Mouse (Mus musculus) embryonic facial prominence, embryonic 12.5 days (tissue): ENCODE results near the gene Tph1. TPM values are rescaled to one million over a fixed set of nuclear protein-coding genes. Genes with fewer than 3 reads are reported as not detected.

Source experiments
- ATAC-seq: fragments of 200-750 bp; cut with Nextera tagmentation; 2 replicates; pipeline ENCODE4 v1.8.0; 2017; ENCODE audit not compliant: insufficient number of reproducible peaks, insufficient read depth, low FRiP score, low TSS enrichment
- H3K27ac ChIP-seq: fragments of 300-500 bp; sonication (generic); 2 replicates; pipeline ENCODE4 v1.5.1; 2016; ENCODE audit warnings: mild to moderate bottlenecking
- H3K27me3 ChIP-seq: fragments of 300-500 bp; sonication (generic); 2 replicates; pipeline ENCODE4 v1.6.1; 2016; ENCODE audit warnings: mild to moderate bottlenecking, moderate library complexity
- H3K36me3 ChIP-seq: fragments of 300-500 bp; sonication (generic); 2 replicates; pipeline ENCODE4 v1.6.1; 2016; ENCODE audit warnings: mild to moderate bottlenecking
- H3K4me1 ChIP-seq: fragments of 300-500 bp; sonication (generic); 2 replicates; pipeline ENCODE4 v1.6.1; 2016
- H3K4me2 ChIP-seq: fragments of 300-500 bp; sonication (generic); replicated peaks from 2 replicates; pipeline ENCODE4 v1.6.1; 2016; ENCODE audit warnings: mild to moderate bottlenecking, moderate library complexity
- H3K4me3 ChIP-seq: fragments of 300-500 bp; sonication (generic); 2 replicates; pipeline ENCODE4 v1.5.1; 2016; ENCODE audit warnings: mild to moderate bottlenecking
- H3K9ac ChIP-seq: fragments of 300-500 bp; sonication (generic); 2 replicates; pipeline ENCODE4 v1.6.1; 2016; ENCODE audit warnings: mild to moderate bottlenecking, moderate library complexity
- H3K9me3 ChIP-seq: fragments of 300-500 bp; sonication (generic); 2 replicates; pipeline ENCODE4 v1.6.1; 2016; ENCODE audit warnings: mild to moderate bottlenecking, moderate library complexity
- WGBS: fragments of 180-500 bp; shearing (Covaris S2); methylation state at CpG from one replicate; pipeline ENCODE4 v1.1.7; 2016; 5-methylcytosine and 5-hydroxymethylcytosine counted together
- polyA plus RNA-seq: library from polyadenylated mRNA; unstranded; fragments of >200 nt; fragmentation: Nextera tagmentation; extraction: Ambion mirVana; gene quantifications from 2 replicates; pipeline ENCODE4 v1.2.1, GENCODE M21; 2016

Gene Tph1
- polyA plus RNA-seq, 1 experiment from 2014 or later, result 0.26 TPM

DNA sequence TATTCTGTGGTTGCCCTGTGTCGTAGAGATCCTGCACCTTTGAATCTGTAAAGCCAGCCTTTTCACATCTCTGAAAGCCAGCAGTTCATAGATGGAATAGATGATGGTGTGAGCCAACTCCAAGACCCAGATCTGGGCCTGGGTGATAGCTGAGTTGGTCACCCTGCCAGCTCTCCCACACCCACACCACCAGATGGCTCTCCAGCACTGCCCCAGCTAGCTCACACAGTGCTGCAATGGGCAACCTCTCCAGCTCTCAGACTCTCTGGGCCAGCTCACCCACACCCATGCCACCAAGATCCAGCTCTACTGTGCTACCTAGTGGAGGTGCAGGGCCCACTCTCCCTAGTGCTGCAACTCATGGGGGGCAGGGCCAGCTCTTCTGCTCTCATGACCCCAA lies 29.2 kb downstream of the Tph1 start:
- Histone ChIP-seq H3K4me1 (peaks cover 10% of the 10 kb centered on the region; the same call in 1 of the 2 replicates), H3K4me2 (no peak overlapping the region), H3K27ac (no peak overlapping the region), H3K36me3 (no peaks in the 10 kb centered on the region), H3K27me3 (peaks cover 12% of the 10 kb centered on the region; the same call in 1 of the 2 replicates), H3K4me3 (no peak overlapping the region), H3K9ac (no peak overlapping the region), H3K9me3 (no peaks in the 10 kb centered on the region)
- ATAC-seq, result no peak
- WGBS, result 85% methylated on average over 1 of the region's 1 CpGs

DNA sequence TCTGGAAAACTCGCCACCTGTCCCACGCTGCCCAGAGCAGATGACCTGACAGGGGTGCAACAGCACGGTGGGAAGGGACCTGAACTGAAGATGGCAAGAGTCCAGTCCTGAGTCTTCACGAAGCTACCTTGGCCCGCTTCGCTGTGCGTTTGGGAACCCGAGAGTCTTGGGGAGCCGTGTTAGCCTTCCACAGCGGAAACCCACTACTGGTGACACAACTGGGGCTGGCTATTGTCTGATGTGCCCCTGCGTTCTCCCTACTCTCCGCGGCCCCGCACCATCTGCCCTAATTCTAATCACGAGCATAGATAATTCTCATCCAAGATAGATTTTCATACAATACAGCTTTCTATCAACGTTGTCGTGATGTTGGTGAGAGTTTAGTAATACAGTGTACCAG lies 32.3 kb downstream of the Tph1 start:
- peaks cover 11% of the 10 kb centered on the region; the same call in 1 of the 2 replicates for H3K4me1 ChIP-seq
- H3K4me2 ChIP-seq, result peak overlapping the region; percentile 86
- ATAC-seq, result peak; percentile 8; the same call in 1 of the 2 replicates
- peak overlapping the region; percentile 66 for H3K9ac ChIP-seq
- H3K27me3 ChIP-seq, result peaks cover 8% of the 10 kb centered on the region; the same call in 1 of the 2 replicates
- H3K27ac ChIP-seq, result no peak overlapping the region
- WGBS, result 16% methylated on average over 17 of the region's 17 CpGs
- peak overlapping the region; percentile 64 for H3K4me3 ChIP-seq
- H3K9me3 ChIP-seq, result no peaks in the 10 kb centered on the region
- H3K36me3 ChIP-seq, result no peaks in the 10 kb centered on the region

DNA sequence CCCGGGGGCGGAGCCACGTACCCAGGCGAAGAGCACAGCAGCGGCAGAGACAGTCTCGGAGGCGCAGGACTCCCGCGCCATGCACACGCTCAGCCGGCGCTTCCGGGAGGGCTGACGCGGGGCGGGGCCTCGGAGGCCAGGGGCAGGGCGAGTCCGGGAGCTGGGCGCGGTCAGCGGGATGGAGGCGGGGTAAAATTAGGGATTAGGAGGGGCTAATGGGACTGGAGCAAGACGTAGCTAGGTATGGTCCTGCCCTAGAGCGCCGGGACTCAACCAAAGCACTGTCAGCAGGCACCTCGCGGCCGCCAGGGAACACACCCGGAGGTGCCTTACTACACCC lies 32.7 kb downstream of the Tph1 start, which contains the start of gene Sergef:
Sergef (minus strand) TSS at position 116 of the 340 bp plus-strand sequence.
- under 1% methylated on average over 30 of the region's 30 CpGs for WGBS
- Histone ChIP-seq H3K27ac (peak within 1 kb of the TSS; percentile 14; the same call in 1 of the 2 replicates), H3K9me3 (no peaks in the 10 kb centered on the region)

GRCm38 (mm10) chr7:46638889-46639691 lies 33.2 kb downstream of the Tph1 start:
- WGBS, result 8% methylated on average over 32 of the region's 32 CpGs
- peak overlapping the region; percentile 64 for H3K4me3 ChIP-seq
- peaks cover 11% of the 10 kb centered on the region; the same call in 1 of the 2 replicates for H3K4me1 ChIP-seq
- H3K9me3 ChIP-seq, result no peaks in the 10 kb centered on the region
- peak overlapping the region; percentile 14; the same call in 1 of the 2 replicates for H3K27ac ChIP-seq
- peaks cover 8% of the 10 kb centered on the region; the same call in 1 of the 2 replicates for H3K27me3 ChIP-seq
- H3K36me3 ChIP-seq, result no peaks in the 10 kb centered on the region
- peak overlapping the region; percentile 66 for H3K9ac ChIP-seq
- peak; percentile 19; the same call in 1 of the 2 replicates for ATAC-seq
- peak overlapping the region; percentile 86 for H3K4me2 ChIP-seq

More for the DNA sequence above, 32.7 kb downstream of the Tph1 start, which contains the start of gene Sergef:
- Histone ChIP-seq H3K4me1 (peaks cover 11% of the 10 kb centered on the region; the same call in 1 of the 2 replicates), H3K4me2 (peak within 1 kb of the TSS; percentile 86), H3K9ac (peak within 1 kb of the TSS; percentile 66), H3K27me3 (peaks cover 8% of the 10 kb centered on the region; the same call in 1 of the 2 replicates), H3K36me3 (no peaks in the 10 kb centered on the region), H3K4me3 (peak within 1 kb of the TSS; percentile 64)
- ATAC-seq, result peak; percentile 92

GRCm38 (mm10) chr7:46628375-46628975 lies 43.9 kb downstream of the Tph1 start:
- Histone ChIP-seq H3K27me3 (no peaks in the 10 kb centered on the region), H3K9ac (no peak overlapping the region), H3K36me3 (0 out of 2 replicates have a peak, but pooled peaks cover 7% of the 10 kb centered on the region), H3K9me3 (no peaks in the 10 kb centered on the region), H3K4me2 (no peak overlapping the region), H3K27ac (no peak overlapping the region), H3K4me1 (no peaks in the 10 kb centered on the region), H3K4me3 (no peak overlapping the region)
- 81% methylated on average over 8 of the region's 8 CpGs for WGBS
- no peak for ATAC-seq

- Histone ChIP-seq H3K4me2 (no peak overlapping the region), H3K4me3 (no peak overlapping the region), H3K9ac (no peak overlapping the region), H3K9me3 (no peaks in the 10 kb centered on the region), H3K27ac (no peak overlapping the region), H3K36me3 (peaks cover 3% of the 10 kb centered on the region; the same call in 1 of the 2 replicates), H3K27me3 (no peaks in the 10 kb centered on the region), H3K4me1 (no peaks in the 10 kb centered on the region)
- 55% methylated on average over 2 of the region's 3 CpGs for WGBS
- ATAC-seq, result no peak
Observed at GRCm38 (mm10) chr7:46623979-46624378, 48.4 kb downstream of the Tph1 start.

- H3K27me3 ChIP-seq, result no peaks in the 10 kb centered on the region
- no peaks in the 10 kb centered on the region for H3K9me3 ChIP-seq
- no peak for ATAC-seq
- no peak overlapping the region for H3K4me2 ChIP-seq
- H3K9ac ChIP-seq, result no peak overlapping the region
- peaks cover 3% of the 10 kb centered on the region; the same call in 1 of the 2 replicates for H3K36me3 ChIP-seq
- no peak overlapping the region for H3K27ac ChIP-seq
- WGBS, result 91% methylated on average over 23 of the region's 23 CpGs
- H3K4me1 ChIP-seq, result no peaks in the 10 kb centered on the region
- H3K4me3 ChIP-seq, result no peak overlapping the region
Observed at GRCm38 (mm10) chr7:46618416-46619110, 53.8 kb downstream of the Tph1 start.

GRCm38 (mm10) chr7:46616429-46617005 lies 55.8 kb downstream of the Tph1 start:
- ATAC-seq, result no peak
- Histone ChIP-seq H3K9me3 (no peaks in the 10 kb centered on the region), H3K4me3 (no peak overlapping the region), H3K9ac (no peak overlapping the region), H3K4me2 (no peak overlapping the region), H3K27me3 (no peaks in the 10 kb centered on the region), H3K4me1 (no peaks in the 10 kb centered on the region), H3K27ac (no peak overlapping the region), H3K36me3 (peaks cover 3% of the 10 kb centered on the region; the same call in 1 of the 2 replicates)
- 90% methylated on average over 7 of the region's 7 CpGs for WGBS

DNA sequence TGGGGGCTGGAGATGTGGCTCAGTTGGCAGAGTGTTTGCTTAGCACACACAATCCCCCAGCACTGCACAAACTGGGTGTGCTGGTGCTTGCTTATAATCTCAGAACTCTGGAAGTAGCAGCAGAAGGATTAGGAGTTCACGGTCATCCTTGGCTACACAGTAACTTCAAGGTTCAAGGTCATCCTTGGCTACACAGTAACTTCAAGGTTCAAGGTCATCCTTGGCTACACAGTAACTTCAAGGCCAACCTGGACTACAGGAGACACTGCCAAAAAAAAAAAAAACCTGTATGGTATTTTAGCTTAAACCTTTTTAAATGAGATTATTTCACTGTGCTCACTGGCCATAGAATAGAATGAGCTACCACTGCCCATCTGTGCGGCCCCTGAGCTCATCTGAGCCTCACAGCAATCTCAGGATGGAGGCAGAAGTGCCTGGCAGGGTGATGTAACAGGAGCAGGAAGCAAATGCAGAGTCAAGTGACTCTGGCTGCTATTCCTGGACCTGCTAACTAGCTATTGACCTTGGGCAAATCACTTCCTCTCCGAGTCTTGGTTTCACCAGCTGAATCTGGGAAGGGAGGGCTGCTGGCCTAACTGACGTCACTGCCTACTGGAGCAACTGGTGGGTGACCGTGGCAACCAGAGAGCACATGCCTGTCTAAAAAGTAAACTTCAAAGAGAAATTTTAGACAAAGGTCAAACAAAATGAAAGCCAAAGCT lies 56.9 kb downstream of the Tph1 start:
- H3K4me2 ChIP-seq, result no peak overlapping the region
- H3K9me3 ChIP-seq, result no peaks in the 10 kb centered on the region
- peaks cover under 1% of the 10 kb centered on the region; the same call in 1 of the 2 replicates for H3K36me3 ChIP-seq
- ATAC-seq, result no peak
- WGBS, result 55% methylated on average over 5 of the region's 5 CpGs
- H3K4me1 ChIP-seq, result no peaks in the 10 kb centered on the region
- H3K27ac ChIP-seq, result no peak overlapping the region
- H3K4me3 ChIP-seq, result no peak overlapping the region
- no peak overlapping the region for H3K9ac ChIP-seq
- no peaks in the 10 kb centered on the region for H3K27me3 ChIP-seq

DNA sequence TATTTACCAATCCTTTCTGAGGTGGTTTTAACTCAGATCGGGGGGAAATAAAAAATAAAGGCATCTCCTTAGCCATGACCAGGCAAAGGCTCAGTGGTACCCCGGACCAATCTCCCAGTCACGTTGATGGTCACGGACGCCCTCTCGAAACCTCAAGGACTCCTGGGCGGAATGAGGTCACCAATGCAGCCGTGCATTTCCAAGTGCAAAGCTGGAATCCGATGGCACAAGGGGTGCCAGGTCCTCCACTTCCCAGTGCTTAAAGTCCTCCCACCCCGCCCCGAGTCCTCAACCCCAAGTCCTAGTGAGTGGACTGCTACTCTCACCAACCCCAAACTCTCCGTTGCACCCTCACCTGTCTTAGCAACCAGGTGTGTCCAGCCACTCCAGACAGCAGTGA lies 58.1 kb downstream of the Tph1 start:
- 95% methylated on average over 12 of the region's 12 CpGs for WGBS
- H3K36me3 ChIP-seq, result no peaks in the 10 kb centered on the region
- ATAC-seq, result no peak
- H3K4me1 ChIP-seq, result no peaks in the 10 kb centered on the region
- no peak overlapping the region for H3K4me3 ChIP-seq
- H3K27ac ChIP-seq, result no peak overlapping the region
- no peaks in the 10 kb centered on the region for H3K9me3 ChIP-seq
- H3K9ac ChIP-seq, result no peak overlapping the region
- H3K27me3 ChIP-seq, result no peaks in the 10 kb centered on the region
- no peak overlapping the region for H3K4me2 ChIP-seq

DNA sequence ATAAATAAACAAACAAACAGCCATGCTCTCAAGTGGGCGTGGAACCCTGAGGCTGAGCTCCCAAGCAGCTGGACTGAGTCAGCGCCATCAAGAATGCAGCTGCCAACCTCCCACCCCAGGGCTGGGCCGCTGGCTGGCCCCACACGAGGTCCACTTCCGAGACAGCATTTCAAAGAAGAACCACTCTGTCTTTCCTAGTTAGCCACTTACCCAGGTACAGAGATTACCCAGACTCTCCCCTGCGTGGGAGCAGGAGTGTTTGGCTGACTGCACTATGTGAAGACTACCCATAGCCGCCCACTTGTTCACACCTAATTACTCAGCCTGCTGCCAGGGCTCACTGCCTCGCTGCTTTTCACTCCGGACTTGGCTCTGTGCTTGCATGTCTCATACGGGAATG lies 59.2 kb downstream of the Tph1 start:
- WGBS, result 84% methylated on average over 10 of the region's 10 CpGs
- ATAC-seq, result no peak

More for the DNA sequence above, 59.2 kb downstream of the Tph1 start:
- H3K4me2 ChIP-seq, result no peak overlapping the region
- no peaks in the 10 kb centered on the region for H3K36me3 ChIP-seq
- H3K27me3 ChIP-seq, result no peaks in the 10 kb centered on the region
- H3K9me3 ChIP-seq, result no peaks in the 10 kb centered on the region
- no peak overlapping the region for H3K27ac ChIP-seq
- H3K9ac ChIP-seq, result no peak overlapping the region
- no peaks in the 10 kb centered on the region for H3K4me1 ChIP-seq
- H3K4me3 ChIP-seq, result no peak overlapping the region
